Mouse (Mus musculus) ES-E14 (cell line): Measurements from ENCODE around the gene Klk5.

ENCODE experiments used
- CHD2 ChIP-seq: IDR thresholded peaks from 2 replicates; pipeline ENCODE4 v1.6.1; 2014; ENCODE audit warnings: mild to moderate bottlenecking, low read depth, low read length, inconsistent platforms
- HCFC1 ChIP-seq: IDR thresholded peaks from 2 replicates; pipeline ENCODE4 v1.6.1; 2012; ENCODE audit warnings: low read length, inconsistent platforms, borderline replicate concordance; ENCODE audit not compliant: insufficient read depth
- ZC3H11A ChIP-seq: IDR thresholded peaks from 2 replicates; pipeline ENCODE4 v1.6.1; 2012; ENCODE audit warnings: low read depth, mild to moderate bottlenecking, inconsistent platforms, low read length, borderline replicate concordance

GRCm38 (mm10) chr7:43851616-43852015 is 9.8 kb downstream of the Klk5 start:
- TF ChIP-seq CHD2 (no peak), HCFC1 (no peak), ZC3H11A (no peak)
